Mouse (Mus musculus): ENCODE measurements around the gene Atad3a. TPM values are rescaled to one million over a fixed set of nuclear protein-coding genes. Genes with fewer than 3 reads are reported as not detected.

The Atad3a gene
- total RNA-seq, 2 experiments from 2014 or later: 14.1 to 17.8 TPM

- no peak for ATAC-seq (ENCODE audit: poor library complexity, severe bottlenecking)
These were observed 20.9 kb downstream of the Atad3a start for GRCm38 (mm10) chr4:155739741-155740636.

- ATAC-seq (ENCODE audit: poor library complexity, severe bottlenecking): no peak
These were observed 21.7 kb downstream of the Atad3a start for GRCm38 (mm10) chr4:155739152-155739551.

- ATAC-seq (ENCODE audit: poor library complexity, severe bottlenecking): no peak
These were observed 22.6 kb downstream of the Atad3a start for GRCm38 (mm10) chr4:155738262-155738661.

- no peak for ATAC-seq (ENCODE audit: poor library complexity, severe bottlenecking)
These were observed 24.5 kb downstream of the Atad3a start for GRCm38 (mm10) chr4:155736421-155736820.

- ATAC-seq (ENCODE audit: poor library complexity, severe bottlenecking): no peak
These were observed 25.1 kb downstream of the Atad3a start for GRCm38 (mm10) chr4:155735788-155736187.

- 0 out of 2 replicates have a peak, but pooled peaks have one; percentile 5 for ATAC-seq (ENCODE audit: poor library complexity, severe bottlenecking)
These were observed 25.8 kb downstream of the Atad3a start for GRCm38 (mm10) chr4:155734951-155735702.

- ATAC-seq (ENCODE audit: poor library complexity, severe bottlenecking): peak; percentile 89
These were observed 26.4 kb downstream of the Atad3a start, which contains the start of gene Tmem240 for GRCm38 (mm10) chr4:155734350-155734941. Gene Tmem240, plus strand, starts transcription at chr4:155734800.

GRCm38 (mm10) chr4:155733267-155733666 is 27.6 kb downstream of the Atad3a start:
- no peak for ATAC-seq (ENCODE audit: poor library complexity, severe bottlenecking)

- ATAC-seq (ENCODE audit: poor library complexity, severe bottlenecking): no peak
These were observed 32.9 kb downstream of the Atad3a start for GRCm38 (mm10) chr4:155727993-155728392.

- ATAC-seq (ENCODE audit: poor library complexity, severe bottlenecking): peak; percentile 60
These were observed 39.2 kb downstream of the Atad3a start for GRCm38 (mm10) chr4:155721668-155722083.

GRCm38 (mm10) chr4:155710521-155711252 is 50.2 kb downstream of the Atad3a start:
- peak; percentile 52; the same call in 1 of the 2 replicates for ATAC-seq (ENCODE audit: poor library complexity, severe bottlenecking)

- no peak for ATAC-seq (ENCODE audit: poor library complexity, severe bottlenecking)
These were observed 51.9 kb downstream of the Atad3a start for GRCm38 (mm10) chr4:155708988-155709387.

- ATAC-seq (ENCODE audit: poor library complexity, severe bottlenecking): no peak
These were observed 52.3 kb downstream of the Atad3a start for GRCm38 (mm10) chr4:155708582-155708981.

- ATAC-seq (ENCODE audit: poor library complexity, severe bottlenecking): peak; percentile 43; the same call in 1 of the 2 replicates
These were observed 55.3 kb downstream of the Atad3a start for GRCm38 (mm10) chr4:155705592-155705929.

- ATAC-seq (ENCODE audit: poor library complexity, severe bottlenecking): peak; percentile 72
These were observed 55.9 kb downstream of the Atad3a start, which contains the start of gene Ssu72 for GRCm38 (mm10) chr4:155704721-155705591. Gene Ssu72, plus strand, starts transcription at chr4:155704800.

GRCm38 (mm10) chr4:155703425-155703929 is 57.4 kb downstream of the Atad3a start:
- ATAC-seq (ENCODE audit: poor library complexity, severe bottlenecking): no peak

GRCm38 (mm10) chr4:155700425-155700824 is 60.5 kb downstream of the Atad3a start:
- ATAC-seq (ENCODE audit: poor library complexity, severe bottlenecking): peak; percentile 33; the same call in 1 of the 2 replicates

- no peak for ATAC-seq (ENCODE audit: poor library complexity, severe bottlenecking)
These were observed 64.3 kb downstream of the Atad3a start for GRCm38 (mm10) chr4:155696261-155697255.
